Mouse (Mus musculus): ENCODE data around the gene Cyren.

Gene Cyren

DNA sequence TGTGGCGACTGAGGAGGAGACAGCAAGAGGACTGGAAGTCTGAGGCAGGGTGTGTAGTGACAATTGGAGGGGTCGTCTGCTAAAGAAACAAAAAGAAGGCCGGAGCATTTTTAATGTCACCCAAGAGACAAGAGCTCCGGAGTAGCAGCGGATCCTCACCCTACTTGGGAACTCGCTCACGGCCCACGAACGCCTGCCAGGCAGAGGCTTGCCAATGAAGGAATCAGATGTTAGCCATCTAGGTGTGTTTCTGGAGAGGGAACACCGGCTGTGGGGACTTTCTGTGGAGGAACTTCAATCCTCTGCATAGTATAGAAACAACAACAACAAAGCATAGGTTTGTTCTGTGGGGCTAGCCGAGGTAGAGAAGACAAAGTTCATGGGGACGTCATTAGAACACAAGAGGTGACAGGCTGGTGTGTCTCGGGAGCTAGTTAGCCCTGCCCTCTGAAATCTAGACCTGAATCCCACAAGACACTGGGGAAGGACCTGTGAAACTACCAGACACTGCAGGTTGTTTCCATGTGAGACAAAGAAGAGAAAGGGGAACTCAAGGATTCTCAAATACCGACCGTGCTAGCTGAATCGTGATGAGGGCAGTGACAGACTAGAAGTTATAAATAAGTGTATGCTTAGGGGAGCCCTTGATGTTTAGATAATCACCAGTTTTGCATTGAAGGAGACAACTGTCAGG lies 10.4 kb downstream of the Cyren start:
- DNase-seq (ENCODE audit: low spot score): no peak

- DNase-seq (ENCODE audit: low spot score): no peak
These were observed 11.1 kb downstream of the Cyren start for GRCm38 (mm10) chr6:34866786-34867185.

GRCm38 (mm10) chr6:34865711-34866593 lies 11.9 kb downstream of the Cyren start:
- DNase-seq (ENCODE audit: low spot score): peak; percentile 61

- no peak for DNase-seq (ENCODE audit: low spot score)
These were observed 12.6 kb downstream of the Cyren start for GRCm38 (mm10) chr6:34865213-34865612.

DNA sequence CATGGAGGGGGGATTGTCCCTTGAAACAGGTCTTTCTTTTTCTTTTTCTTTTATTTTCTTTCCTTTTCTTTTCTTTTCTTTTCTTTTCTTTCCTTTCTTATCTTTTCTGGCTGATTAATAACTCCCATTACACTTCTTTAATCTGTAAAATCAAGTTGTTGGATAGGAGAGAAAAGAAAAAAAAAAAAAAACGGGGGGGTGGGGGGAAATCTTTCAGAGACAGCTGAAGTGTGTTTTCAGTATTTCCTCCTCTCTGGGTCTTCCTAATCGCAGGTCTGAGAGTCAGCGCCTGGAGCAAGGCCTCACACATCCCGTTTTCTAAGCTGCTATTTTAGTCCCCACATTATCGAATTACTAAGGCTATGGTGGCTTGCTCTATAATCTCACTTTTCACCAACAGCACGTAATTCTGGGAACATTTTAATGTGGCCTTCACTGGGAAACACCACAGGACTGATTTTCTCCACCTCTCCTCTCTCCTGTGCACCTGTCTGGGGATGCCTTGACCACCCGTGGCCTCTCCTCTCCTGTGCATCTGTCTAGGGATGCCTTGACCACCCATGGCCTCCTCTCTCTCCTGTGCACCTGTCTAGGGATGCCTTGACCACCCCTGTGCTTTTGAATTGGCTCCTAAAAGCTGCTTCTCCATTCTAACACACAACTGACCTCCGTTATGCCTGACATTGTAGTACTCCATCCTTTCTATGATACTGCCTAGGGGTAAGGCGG lies 13.9 kb downstream of the Cyren start:
- DNase-seq (ENCODE audit: low spot score): no peak

- DNase-seq (ENCODE audit: low spot score): peak; percentile 56
These were observed 15.0 kb downstream of the Cyren start, which contains the start of gene Tmem140 for GRCm38 (mm10) chr6:34862791-34863403. Gene Tmem140, plus strand, starts transcription at chr6:34863146.

DNA sequence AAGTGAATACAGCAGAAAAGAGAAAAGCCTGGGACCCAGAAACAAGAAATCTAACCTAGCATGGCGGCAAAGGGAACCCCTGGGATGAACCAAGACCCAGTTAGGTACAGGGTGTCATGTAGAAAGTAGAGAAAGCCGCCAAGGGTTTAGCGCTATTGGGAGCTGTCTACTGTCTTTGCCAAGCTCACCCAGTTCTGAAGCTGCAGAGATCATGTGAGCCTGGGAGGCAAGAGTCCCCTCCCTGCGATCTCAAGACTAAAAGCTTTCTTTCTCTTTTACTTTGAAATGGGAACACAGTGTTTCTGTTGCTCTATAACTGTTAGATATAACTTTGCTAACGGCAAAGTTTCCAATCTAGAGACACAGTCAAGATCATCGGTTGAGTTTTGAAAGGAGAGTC lies 15.5 kb downstream of the Cyren start:
- no peak for DNase-seq (ENCODE audit: low spot score)

DNA sequence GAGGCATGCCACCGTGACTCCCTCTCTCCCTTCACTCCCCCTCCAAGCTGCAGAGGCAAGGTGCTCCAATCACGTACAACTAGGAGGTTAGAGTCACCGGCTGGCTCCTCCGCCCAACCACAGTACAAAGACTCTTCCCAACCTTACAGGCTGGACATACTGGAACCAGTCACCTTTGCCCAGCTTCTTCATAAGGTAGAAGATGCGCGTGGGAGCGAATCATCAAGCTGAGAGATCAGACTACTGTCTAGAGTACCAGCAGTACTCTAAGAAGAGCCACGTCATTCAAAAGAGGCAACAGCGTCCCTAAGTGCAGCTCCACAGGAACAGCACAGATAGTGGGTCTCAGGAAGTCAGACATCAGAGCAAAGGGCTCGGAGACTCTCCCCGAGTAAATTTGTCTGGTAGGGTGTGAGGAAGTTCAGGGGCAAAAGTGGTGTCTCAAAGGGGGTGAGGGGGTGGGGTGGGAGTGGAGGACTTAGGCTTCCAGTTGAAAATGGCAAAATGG lies 16.3 kb downstream of the Cyren start:
- DNase-seq (ENCODE audit: low spot score): no peak

GRCm38 (mm10) chr6:34832352-34832751 lies 45.5 kb downstream of the Cyren start:
- DNase-seq (ENCODE audit: low spot score): no peak

GRCm38 (mm10) chr6:34824406-34824805 lies 53.5 kb downstream of the Cyren start:
- DNase-seq (ENCODE audit: low spot score): no peak
